Mouse (Mus musculus) heart, postnatal 0 days (tissue): Measurements from ENCODE around the gene Svs3a.

Experiments used
- CTCF ChIP-seq: IDR thresholded peaks from 2 replicates; pipeline ENCODE4 v1.5.1; 2016; ENCODE audit warnings: antibody characterized with exemption, control low read depth, low read depth
- EP300 ChIP-seq: IDR thresholded peaks from 2 replicates; pipeline ENCODE4 v1.6.1; 2016; ENCODE audit warnings: antibody characterized with exemption, low read depth

DNA sequence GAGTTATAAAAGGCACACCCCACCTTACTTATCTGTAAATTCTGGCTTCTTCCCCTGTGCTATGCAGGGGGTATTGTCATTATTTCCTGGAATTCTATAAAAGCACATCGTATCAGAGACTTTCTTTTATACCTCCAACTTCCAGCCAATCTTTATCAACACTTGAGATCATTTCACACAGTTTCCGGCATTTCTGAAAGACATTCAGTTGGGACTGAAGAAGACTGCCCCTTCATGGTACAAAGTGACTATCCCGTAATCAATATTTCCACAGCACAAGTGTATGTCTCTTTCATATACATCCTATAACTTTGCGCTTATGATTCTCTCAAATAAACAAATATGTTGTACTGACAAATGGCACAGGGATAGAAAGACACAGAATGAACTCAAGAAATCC is 10.7 kb upstream of the Svs3a start, which contains the start of gene Svs4:
- TF ChIP-seq CTCF (no peak), EP300 (no peak)
